Mouse (Mus musculus): Measurements from ENCODE around the gene Pigk. TPM values are rescaled to one million over a fixed set of nuclear protein-coding genes. Genes with fewer than 3 reads are reported as not detected.

Pigk gene
- polyA plus RNA-seq, 1 experiment from 2014 or later: 49.1 TPM

GRCm38 (mm10) chr3:152875723-152876290, 161.9 kb downstream of the Pigk start:
- H3K27me3 ChIP-seq (ENCODE audit: control insufficient read depth, insufficient read depth, low read length): no peaks in the 10 kb centered on the region
- no peaks in the 10 kb centered on the region for H3K9me3 ChIP-seq (replicated peaks; ENCODE audit: control insufficient read depth, low read length)
- H3K27ac ChIP-seq (replicated peaks; ENCODE audit: low read depth, low read length): no peak overlapping the region
- 82% methylated on average over 6 of the region's 6 CpGs for WGBS
- no peak overlapping the region for H3K4me3 ChIP-seq (ENCODE audit: low read depth, low read length)
- H3K4me2 ChIP-seq (ENCODE audit: low read depth, low read length): no peak overlapping the region
- ATAC-seq (replicated peaks; ENCODE audit: insufficient number of reproducible peaks, low FRiP score, low TSS enrichment, low read depth) (no peak), DNase-seq (ENCODE audit: low spot score) (no peak)
- H3K9ac ChIP-seq (replicated peaks; ENCODE audit: low read length): no peak overlapping the region
- no peaks in the 10 kb centered on the region for H3K4me1 ChIP-seq (ENCODE audit: control insufficient read depth, insufficient read depth, low read length)
- no peaks in the 10 kb centered on the region for H3K36me3 ChIP-seq (replicated peaks; ENCODE audit: control insufficient read depth, insufficient read depth, low read depth, low read length)

DNA sequence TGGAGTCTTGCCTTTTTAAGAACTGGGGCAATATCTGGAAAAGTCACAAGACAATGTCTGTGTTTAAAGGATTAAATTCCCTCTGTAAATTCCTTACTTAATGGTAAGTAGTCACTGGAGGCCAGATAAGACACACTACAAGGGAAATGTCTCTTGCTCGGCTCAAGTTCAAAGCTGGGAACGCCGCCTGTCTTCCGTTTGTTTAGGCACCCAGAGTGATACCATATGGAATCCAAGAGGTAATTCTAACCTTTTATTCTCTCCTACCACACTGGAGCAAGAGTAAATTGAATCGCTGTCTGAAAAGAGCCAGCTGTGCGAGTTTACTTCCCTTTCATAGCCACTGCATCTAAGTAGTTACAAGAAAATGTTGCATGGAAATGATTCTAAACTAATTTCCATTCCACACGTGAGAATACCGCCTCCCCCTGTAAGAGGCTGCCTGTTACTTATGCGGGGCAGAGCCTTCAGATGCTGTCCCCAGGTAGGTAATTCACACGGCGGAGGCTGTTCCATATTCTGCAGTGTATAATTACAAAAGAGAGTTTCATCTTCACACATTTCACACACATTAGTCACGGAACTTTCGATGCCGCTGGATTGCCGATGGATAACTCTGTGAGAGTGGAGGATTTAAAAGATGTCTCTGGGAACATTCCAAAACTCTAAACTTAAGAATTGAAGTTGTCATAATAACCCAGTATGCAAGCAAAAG, 166.4 kb downstream of the Pigk start:
- WGBS: 39% methylated on average over 15 of the region's 15 CpGs

GRCm38 (mm10) chr3:152881706-152882105, 167.8 kb downstream of the Pigk start:
- Histone ChIP-seq H3K27ac (replicated peaks; ENCODE audit: low read depth, low read length) (no peak overlapping the region), H3K36me3 (replicated peaks; ENCODE audit: control insufficient read depth, insufficient read depth, low read depth, low read length) (no peaks in the 10 kb centered on the region), H3K4me1 (ENCODE audit: control insufficient read depth, insufficient read depth, low read length) (no peaks in the 10 kb centered on the region), H3K4me3 (ENCODE audit: low read depth, low read length) (no peak overlapping the region), H3K4me2 (ENCODE audit: low read depth, low read length) (no peak overlapping the region), H3K9me3 (replicated peaks; ENCODE audit: control insufficient read depth, low read length) (no peaks in the 10 kb centered on the region), H3K9ac (replicated peaks; ENCODE audit: low read length) (no peak overlapping the region), H3K27me3 (ENCODE audit: control insufficient read depth, insufficient read depth, low read length) (no peaks in the 10 kb centered on the region)
- 64% methylated on average over 4 of the region's 4 CpGs for WGBS
- no peak for ATAC-seq (replicated peaks; ENCODE audit: insufficient number of reproducible peaks, low FRiP score, low TSS enrichment, low read depth)
- DNase-seq (ENCODE audit: low spot score): no peak

More for the DNA sequence above, 166.4 kb downstream of the Pigk start:
- DNase-seq (ENCODE audit: low spot score) (peak; percentile 70), ATAC-seq (replicated peaks; ENCODE audit: insufficient number of reproducible peaks, low FRiP score, low TSS enrichment, low read depth) (peak; percentile 53; the same call in 1 of the 2 replicates)
- no peak overlapping the region for H3K9ac ChIP-seq (replicated peaks; ENCODE audit: low read length)
- H3K27ac ChIP-seq (replicated peaks; ENCODE audit: low read depth, low read length): no peak overlapping the region
- no peaks in the 10 kb centered on the region for H3K36me3 ChIP-seq (replicated peaks; ENCODE audit: control insufficient read depth, insufficient read depth, low read depth, low read length)
- no peaks in the 10 kb centered on the region for H3K4me1 ChIP-seq (ENCODE audit: control insufficient read depth, insufficient read depth, low read length)
- H3K4me3 ChIP-seq (ENCODE audit: low read depth, low read length): no peak overlapping the region
- H3K9me3 ChIP-seq (replicated peaks; ENCODE audit: control insufficient read depth, low read length): no peaks in the 10 kb centered on the region
- H3K27me3 ChIP-seq (ENCODE audit: control insufficient read depth, insufficient read depth, low read length): no peaks in the 10 kb centered on the region
- no peak overlapping the region for H3K4me2 ChIP-seq (ENCODE audit: low read depth, low read length)

DNA sequence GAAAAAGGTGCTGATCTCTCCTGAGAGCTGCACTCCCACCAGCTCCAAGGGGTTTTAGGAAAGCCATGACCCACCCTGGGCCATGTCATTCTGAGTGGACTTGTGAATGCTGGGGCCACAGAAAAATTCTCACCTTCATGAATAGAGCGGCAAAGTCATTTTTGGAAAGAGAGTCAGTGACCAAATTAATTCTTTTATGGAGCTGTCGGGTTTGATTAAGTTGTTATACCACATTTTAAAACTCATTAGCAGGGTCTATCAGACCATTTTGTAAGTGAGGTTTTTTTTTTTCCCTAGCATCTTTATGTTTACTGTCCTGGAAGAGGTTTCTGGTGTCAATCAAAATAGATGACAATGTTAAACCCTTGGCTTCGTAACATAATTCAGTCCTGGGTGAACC, 169.7 kb downstream of the Pigk start:
- 78% methylated on average over 3 of the region's 3 CpGs for whole genome bisulfite sequencing

GRCm38 (mm10) chr3:152886749-152887148, 172.8 kb downstream of the Pigk start:
- H3K4me2 ChIP-seq (ENCODE audit: low read depth, low read length): no peak overlapping the region
- H3K27me3 ChIP-seq (ENCODE audit: control insufficient read depth, insufficient read depth, low read length): no peaks in the 10 kb centered on the region
- no peaks in the 10 kb centered on the region for H3K9me3 ChIP-seq (replicated peaks; ENCODE audit: control insufficient read depth, low read length)
- no peaks in the 10 kb centered on the region for H3K4me1 ChIP-seq (ENCODE audit: control insufficient read depth, insufficient read depth, low read length)
- H3K9ac ChIP-seq (replicated peaks; ENCODE audit: low read length): no peak overlapping the region
- H3K36me3 ChIP-seq (replicated peaks; ENCODE audit: control insufficient read depth, insufficient read depth, low read depth, low read length): no peaks in the 10 kb centered on the region
- no peak overlapping the region for H3K27ac ChIP-seq (replicated peaks; ENCODE audit: low read depth, low read length)
- no peak for DNase-seq (ENCODE audit: low spot score)
- H3K4me3 ChIP-seq (ENCODE audit: low read depth, low read length): no peak overlapping the region
- no peak for ATAC-seq (replicated peaks; ENCODE audit: insufficient number of reproducible peaks, low FRiP score, low TSS enrichment, low read depth)

More for the DNA sequence above, 169.7 kb downstream of the Pigk start:
- Histone ChIP-seq H3K4me2 (ENCODE audit: low read depth, low read length) (no peak overlapping the region), H3K9me3 (replicated peaks; ENCODE audit: control insufficient read depth, low read length) (no peaks in the 10 kb centered on the region), H3K27me3 (ENCODE audit: control insufficient read depth, insufficient read depth, low read length) (no peaks in the 10 kb centered on the region), H3K4me1 (ENCODE audit: control insufficient read depth, insufficient read depth, low read length) (no peaks in the 10 kb centered on the region), H3K4me3 (ENCODE audit: low read depth, low read length) (no peak overlapping the region), H3K9ac (replicated peaks; ENCODE audit: low read length) (no peak overlapping the region), H3K27ac (replicated peaks; ENCODE audit: low read depth, low read length) (no peak overlapping the region), H3K36me3 (replicated peaks; ENCODE audit: control insufficient read depth, insufficient read depth, low read depth, low read length) (no peaks in the 10 kb centered on the region)
- DNase-seq (ENCODE audit: low spot score): no peak
- no peak for ATAC-seq (replicated peaks; ENCODE audit: insufficient number of reproducible peaks, low FRiP score, low TSS enrichment, low read depth)

- H3K4me3 ChIP-seq (ENCODE audit: low read depth, low read length): no peak overlapping the region
- WGBS: 77% methylated on average over 7 of the region's 7 CpGs
- no peaks in the 10 kb centered on the region for H3K36me3 ChIP-seq (replicated peaks; ENCODE audit: control insufficient read depth, insufficient read depth, low read depth, low read length)
- H3K27me3 ChIP-seq (ENCODE audit: control insufficient read depth, insufficient read depth, low read length): no peaks in the 10 kb centered on the region
- H3K9ac ChIP-seq (replicated peaks; ENCODE audit: low read length): no peak overlapping the region
- ATAC-seq (replicated peaks; ENCODE audit: insufficient number of reproducible peaks, low FRiP score, low TSS enrichment, low read depth) (no peak), DNase-seq (ENCODE audit: low spot score) (no peak)
- no peaks in the 10 kb centered on the region for H3K9me3 ChIP-seq (replicated peaks; ENCODE audit: control insufficient read depth, low read length)
- no peaks in the 10 kb centered on the region for H3K4me1 ChIP-seq (ENCODE audit: control insufficient read depth, insufficient read depth, low read length)
- no peak overlapping the region for H3K4me2 ChIP-seq (ENCODE audit: low read depth, low read length)
- H3K27ac ChIP-seq (replicated peaks; ENCODE audit: low read depth, low read length): no peak overlapping the region
These were observed 174.2 kb downstream of the Pigk start for GRCm38 (mm10) chr3:152888116-152888515.

- Histone ChIP-seq H3K9me3 (replicated peaks; ENCODE audit: control insufficient read depth, low read length) (no peaks in the 10 kb centered on the region), H3K27me3 (ENCODE audit: control insufficient read depth, insufficient read depth, low read length) (no peaks in the 10 kb centered on the region), H3K27ac (replicated peaks; ENCODE audit: low read depth, low read length) (no peak overlapping the region), H3K9ac (replicated peaks; ENCODE audit: low read length) (no peak overlapping the region), H3K4me1 (ENCODE audit: control insufficient read depth, insufficient read depth, low read length) (no peaks in the 10 kb centered on the region), H3K4me2 (ENCODE audit: low read depth, low read length) (no peak overlapping the region), H3K36me3 (replicated peaks; ENCODE audit: control insufficient read depth, insufficient read depth, low read depth, low read length) (no peaks in the 10 kb centered on the region), H3K4me3 (ENCODE audit: low read depth, low read length) (no peak overlapping the region)
- DNase-seq (ENCODE audit: low spot score) (no peak), ATAC-seq (replicated peaks; ENCODE audit: insufficient number of reproducible peaks, low FRiP score, low TSS enrichment, low read depth) (no peak)
- 62% methylated on average over 4 of the region's 4 CpGs for WGBS
These were observed 181.0 kb downstream of the Pigk start for GRCm38 (mm10) chr3:152894935-152895334.

DNA sequence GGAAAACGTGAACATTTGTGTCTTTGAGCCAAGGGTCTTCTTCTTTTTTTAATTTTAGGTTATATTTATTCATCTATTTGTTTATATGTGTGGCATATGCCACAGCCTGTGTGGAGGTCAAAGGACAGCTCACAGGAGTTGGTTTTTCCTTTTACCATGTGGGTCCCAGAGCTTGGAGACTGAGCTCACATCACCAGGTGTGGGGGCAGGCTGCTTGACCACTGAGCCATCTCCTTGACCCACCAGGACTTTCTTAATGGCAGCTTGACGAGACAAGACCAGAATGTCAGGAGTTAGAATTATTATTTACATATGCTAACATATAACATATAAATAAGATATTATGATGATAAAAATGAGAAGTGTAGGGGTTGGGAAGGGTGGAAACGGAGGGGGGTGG, 182.2 kb downstream of the Pigk start:
- Histone ChIP-seq H3K4me1 (ENCODE audit: control insufficient read depth, insufficient read depth, low read length) (no peaks in the 10 kb centered on the region), H3K27ac (replicated peaks; ENCODE audit: low read depth, low read length) (no peak overlapping the region), H3K36me3 (replicated peaks; ENCODE audit: control insufficient read depth, insufficient read depth, low read depth, low read length) (no peaks in the 10 kb centered on the region), H3K27me3 (ENCODE audit: control insufficient read depth, insufficient read depth, low read length) (no peaks in the 10 kb centered on the region), H3K4me3 (ENCODE audit: low read depth, low read length) (no peak overlapping the region), H3K9ac (replicated peaks; ENCODE audit: low read length) (no peak overlapping the region), H3K9me3 (replicated peaks; ENCODE audit: control insufficient read depth, low read length) (no peaks in the 10 kb centered on the region), H3K4me2 (ENCODE audit: low read depth, low read length) (no peak overlapping the region)
- 74% methylated on average over 3 of the region's 3 CpGs for WGBS
- no peak for ATAC-seq (replicated peaks; ENCODE audit: insufficient number of reproducible peaks, low FRiP score, low TSS enrichment, low read depth)
- DNase-seq (ENCODE audit: low spot score): no peak
